Mouse (Mus musculus) left cerebral cortex, postnatal 36 days (tissue): Measurements from ENCODE around the gene Tmem263. TPM values are rescaled to one million over a fixed set of nuclear protein-coding genes. Genes with fewer than 3 reads are reported as not detected.

Source experiments
- DNase-seq, 2 experiments: peaks; one replicate each; pipeline ENCODE4 v3.0.0; 2021 to 2022; ENCODE audit warnings: low spot score in 2 of 2, mixed read lengths in 1 of 2
- intact Hi-C: fragments of 180-260 bp; cut with DNase I; formaldehyde crosslinking; loops from one replicate; pipeline ENCODE4 v1.15.1; 2025
- total RNA-seq, 2 experiments: library from RNA; stranded (reverse); gene quantifications; 2 replicates each; pipeline ENCODE4 v1.2.3; 2021

Gene Tmem263
- total RNA-seq, 2 experiments from 2014 or later: 34.5 to 39.8 TPM

- intact Hi-C loops: no loop called here
Observed at GRCm38 (mm10) chr10:85165306-85165705, 62.9 kb downstream of the Tmem263 start.

More at GRCm38 (mm10) chr10:85165306-85165705, 62.9 kb downstream of the Tmem263 start:
- no peak for DNase-seq

Other genes with a start within 250 kb of the Tmem263 start
- gene Ric8b, start 185.0 kb upstream of the Tmem263 start, total RNA-seq: 10 to 100 TPM; 46.4 to 64.5 TPM
- gene Fhl4, start 132 bp upstream of the Tmem263 start, total RNA-seq: under 1 TPM; 0.63 to 0.69 TPM
- gene Mterf2, start 25.4 kb downstream of the Tmem263 start, total RNA-seq: 10 to 100 TPM; 14.0 to 14.8 TPM
- 10 to 100 TPM; 17.2 to 21.1 TPM for gene Cry1, start 82.4 kb downstream of the Tmem263 start, total RNA-seq